Mouse (Mus musculus) left cerebral cortex, adult 18-20 months (tissue): ENCODE measurements at regions not wholly inside any gene's neighbourhood (a gene's known extent, or its start where the extent isn't known, plus 50 kb on each side); places are given as distances from the start of the nearest gene placed in this dataset.

ENCODE experiments used
- DNase-seq, 2 experiments: peaks; one replicate each; pipeline ENCODE4 v3.0.0; 2021 to 2022; ENCODE audit warnings: low spot score in 2 of 2, mixed read lengths in 1 of 2

DNA sequence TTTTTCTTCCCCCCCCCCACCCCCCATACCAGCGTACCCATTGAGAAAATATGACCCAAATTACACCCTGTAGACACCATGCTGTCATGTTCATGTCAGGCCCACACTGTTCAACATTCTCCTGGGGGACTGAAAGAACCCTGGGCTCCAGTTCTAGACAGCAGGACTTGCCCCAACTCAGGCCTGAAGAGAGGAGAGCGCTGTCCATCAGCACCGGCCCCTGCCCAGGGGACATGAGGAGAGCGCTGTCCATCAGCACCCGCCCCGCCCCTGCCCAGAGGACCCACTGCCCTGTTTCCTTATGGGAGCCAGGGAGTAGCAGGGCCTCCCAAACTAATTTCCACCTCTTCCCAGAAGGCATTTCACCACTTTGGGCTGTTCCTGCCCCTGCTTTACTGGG lies 241.7 kb upstream of the Cdh4 start:
- no peak for DNase-seq

DNA sequence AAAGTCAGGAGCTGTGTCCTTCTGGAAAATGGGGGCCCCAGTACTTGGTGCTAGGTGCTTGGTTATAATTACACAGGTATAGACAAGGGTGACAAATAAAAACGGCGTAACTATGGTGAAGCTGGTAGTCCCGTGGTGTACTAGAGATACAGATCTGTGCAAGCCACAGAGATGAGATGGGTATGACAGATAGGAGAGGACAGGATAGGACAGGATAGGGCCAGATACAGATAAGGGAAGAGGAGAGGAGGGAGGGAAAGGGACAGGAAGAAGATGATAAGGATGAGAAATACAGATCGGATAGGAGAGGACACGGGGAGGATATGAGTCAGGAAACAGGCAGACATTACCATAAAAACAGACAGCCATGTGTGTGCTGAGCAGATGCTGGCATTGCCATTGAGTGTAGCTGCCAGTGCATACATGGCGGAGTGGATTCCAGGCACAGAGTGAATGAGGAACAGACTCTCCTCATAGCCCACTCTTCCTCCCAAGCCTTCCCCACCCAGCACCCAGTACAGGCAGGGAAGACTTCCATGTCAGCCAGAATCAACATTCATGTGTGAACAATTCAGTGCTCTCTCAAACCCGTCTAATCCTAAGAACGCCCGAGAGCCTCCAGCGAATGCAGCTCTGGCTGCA lies 231.9 kb upstream of the Cdh4 start:
- DNase-seq, result no peak

DNA sequence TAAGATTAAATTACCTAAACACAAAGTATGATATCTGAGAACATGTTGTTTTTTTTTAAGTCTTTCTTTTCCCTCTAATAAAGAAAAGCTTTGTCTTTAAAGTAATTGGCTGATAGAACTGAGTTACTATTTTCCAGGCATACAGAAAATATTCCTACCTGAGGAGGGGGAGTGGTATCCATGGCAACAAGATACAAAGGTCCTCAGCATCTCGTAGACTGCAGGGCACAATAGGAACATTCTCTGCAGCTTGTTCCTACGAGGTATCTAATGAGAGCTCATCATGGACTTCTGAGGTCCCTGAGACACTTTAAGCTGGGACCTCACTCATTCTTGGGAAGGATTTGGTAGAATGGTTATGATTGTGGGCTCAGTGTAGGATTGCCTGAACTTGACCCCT lies 225.5 kb upstream of the Cdh4 start:
- DNase-seq, result no peak

DNA sequence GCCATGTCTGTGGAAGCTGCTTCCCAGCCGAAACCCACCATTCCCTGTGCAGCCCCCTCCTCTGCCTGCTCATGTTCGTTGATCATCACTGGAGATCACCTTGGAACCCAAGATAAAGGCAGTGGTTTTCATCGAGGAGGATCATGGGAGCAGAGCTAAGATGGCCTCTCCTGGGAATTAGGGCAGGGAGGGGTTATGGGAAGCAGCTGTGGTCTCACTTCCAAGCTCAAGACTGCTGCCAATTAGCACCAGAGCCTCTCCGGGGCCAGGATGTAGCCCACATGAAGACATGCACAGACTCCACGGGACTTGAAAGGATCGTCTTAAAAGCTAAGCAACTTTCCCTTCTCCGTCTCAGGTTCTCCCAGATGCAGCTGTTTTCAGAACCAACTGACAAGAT lies 214.1 kb upstream of the Cdh4 start:
- DNase-seq, result no peak

DNA sequence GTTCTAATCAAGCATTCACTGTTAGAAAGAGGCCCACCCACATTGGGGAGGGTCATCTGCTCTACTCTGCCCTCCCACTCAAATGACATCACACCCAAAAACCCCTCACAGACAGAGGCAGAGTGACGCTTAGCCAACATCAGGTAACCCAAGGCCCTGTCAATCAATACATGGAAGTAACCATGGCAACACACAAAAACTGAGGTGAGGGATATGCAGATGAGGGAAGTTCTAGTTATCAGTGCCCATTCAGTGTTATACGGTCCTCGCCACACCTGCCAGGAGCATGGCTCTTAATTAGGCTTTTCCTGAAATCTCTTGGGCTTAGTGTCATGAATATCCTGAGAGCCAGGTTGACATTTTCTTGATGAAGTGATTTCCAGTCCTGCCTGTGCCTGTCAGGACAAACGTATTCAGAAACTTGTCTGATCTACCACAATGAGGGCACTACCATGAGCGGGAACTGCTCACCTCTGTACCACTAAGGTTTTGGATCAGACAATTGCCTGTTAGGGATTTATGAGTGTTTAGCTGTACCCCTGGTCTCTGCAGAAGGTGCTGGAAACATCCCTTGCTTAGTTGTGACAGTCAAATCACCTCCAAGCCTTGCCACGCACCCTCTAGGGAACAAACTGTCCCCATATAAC lies 210.4 kb upstream of the Cdh4 start:
- no peak for DNase-seq

DNA sequence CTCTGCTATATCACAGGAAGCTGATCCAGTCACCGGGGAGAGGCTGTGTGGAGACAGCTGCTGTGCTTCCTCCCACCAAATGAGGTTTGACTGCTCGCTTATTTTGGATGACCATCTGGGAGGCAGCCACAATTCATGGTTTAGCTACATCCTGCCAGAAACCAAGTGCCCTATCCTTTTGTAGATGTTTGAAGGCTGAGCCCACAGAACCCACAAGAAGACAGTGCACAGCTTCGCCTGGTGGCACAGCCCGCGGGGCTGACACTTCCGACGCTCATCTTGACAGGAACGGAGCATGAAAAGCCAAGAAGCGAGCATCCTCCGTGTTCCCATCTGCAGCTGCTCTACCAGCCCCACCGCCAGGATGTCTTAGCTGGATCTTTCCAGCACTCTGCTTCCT lies 204.1 kb upstream of the Cdh4 start:
- peak; percentile 39 to 71 for DNase-seq

DNA sequence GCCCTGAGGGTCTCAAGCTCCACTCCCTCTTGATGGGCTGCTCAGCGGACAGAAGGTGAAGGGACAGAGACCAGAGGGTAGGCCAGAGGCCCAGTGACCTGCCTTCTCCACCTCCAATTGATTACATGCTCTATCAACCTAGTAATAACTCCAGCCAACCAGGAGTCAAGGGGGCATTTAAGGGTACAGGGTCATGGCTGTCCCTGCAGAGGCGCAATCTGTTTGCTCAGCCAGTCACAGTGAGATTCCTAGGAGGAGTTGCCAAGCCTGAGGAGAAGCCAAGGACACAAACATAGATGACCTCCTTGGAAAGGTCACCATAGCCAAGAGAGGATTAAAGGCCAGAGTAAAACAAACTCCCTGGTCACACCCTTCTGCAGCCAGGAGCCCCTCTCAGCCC lies 181.3 kb upstream of the Cdh4 start:
- no peak for DNase-seq

DNA sequence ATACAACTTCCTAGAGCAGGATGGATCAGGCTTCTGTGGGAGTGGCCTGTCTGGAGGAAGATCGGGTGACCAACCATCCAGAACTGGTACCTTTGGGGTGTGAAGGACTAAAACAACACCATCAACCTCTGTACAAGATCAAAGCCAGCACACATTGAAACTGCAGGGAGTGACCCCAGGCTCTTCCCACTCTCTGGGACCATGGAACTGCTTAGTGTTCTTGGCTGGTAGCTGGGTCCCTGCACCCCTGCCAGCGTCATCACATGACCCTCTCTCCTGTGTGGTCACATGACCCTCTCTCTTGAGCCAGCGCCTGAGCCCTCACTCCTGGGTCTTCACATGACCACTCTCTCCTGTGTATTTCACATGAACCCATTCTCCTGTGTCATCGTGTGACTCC lies 178.3 kb upstream of the Cdh4 start:
- no peak for DNase-seq

DNA sequence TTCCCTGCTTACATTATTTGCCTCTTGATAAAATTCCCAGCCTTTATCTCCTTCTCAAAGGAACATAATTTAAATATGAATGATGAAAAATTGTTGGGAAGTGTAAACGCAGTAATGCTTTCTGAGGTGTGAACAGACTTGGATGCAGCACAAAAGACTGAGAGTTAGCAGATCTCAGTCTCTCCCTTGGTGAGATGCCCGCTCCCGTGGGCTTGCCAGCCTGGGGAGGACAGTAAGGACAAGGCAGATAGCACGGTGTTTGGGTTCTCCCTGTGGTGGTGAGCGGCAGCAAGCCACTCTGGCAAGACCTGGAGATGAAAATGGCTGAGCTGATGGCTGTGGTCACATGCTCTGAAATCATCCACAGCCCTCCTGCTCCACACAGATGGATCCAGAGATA lies 176.8 kb upstream of the Cdh4 start:
- peak in 1 of 2 experiments; percentile 11 for DNase-seq

DNA sequence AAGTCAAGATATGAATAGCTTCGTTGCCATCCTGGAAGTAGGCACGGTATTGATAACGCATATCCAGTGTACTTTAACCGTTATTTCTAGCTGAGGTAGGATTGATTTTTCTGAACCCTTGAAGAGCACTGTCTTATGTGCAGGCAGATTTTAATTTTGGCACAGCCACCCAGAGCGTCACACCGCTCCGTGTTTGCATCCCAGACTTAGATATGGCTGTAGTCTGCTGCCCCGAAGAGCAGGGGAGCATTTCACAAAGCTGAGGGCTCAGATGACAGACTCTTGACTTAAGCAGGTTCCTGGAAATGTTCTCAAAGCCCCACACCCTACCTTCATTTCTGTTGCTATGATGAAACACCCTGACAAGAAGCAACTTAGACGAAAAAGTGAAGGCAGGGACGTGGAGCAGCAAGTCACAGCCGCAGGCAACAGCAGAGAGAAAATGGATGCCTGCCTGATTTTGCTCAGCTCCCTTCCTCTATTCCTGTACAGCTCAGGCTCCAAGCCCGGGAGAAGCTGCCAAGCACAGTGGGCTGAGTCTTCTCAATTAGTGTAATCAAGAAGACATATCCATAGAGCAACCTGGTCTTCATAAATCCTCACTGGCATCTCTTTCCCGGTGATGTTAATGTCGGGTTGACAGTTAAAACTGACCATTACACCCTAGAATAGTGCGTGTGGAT lies 164.9 kb upstream of the Cdh4 start:
- DNase-seq, result no peak

DNA sequence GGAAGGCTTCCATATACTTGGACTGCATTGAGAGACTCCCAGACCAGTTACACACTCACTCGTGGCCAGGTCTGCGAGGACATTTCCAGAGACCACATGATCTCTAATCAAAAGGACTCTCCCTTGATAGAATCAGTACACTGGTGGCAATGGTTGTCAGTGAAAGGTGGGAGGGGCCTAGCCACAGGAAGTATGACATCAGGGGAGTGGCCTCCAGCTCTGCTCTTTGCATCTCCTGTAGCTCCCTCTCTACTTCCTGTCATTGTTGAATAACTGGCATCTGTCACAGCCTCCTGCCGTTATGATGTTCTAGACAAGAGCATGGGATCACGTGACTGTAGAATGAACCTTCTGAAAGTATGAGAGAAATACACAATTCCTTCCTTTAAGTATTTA lies 164.3 kb upstream of the Cdh4 start:
- DNase-seq, result no peak

DNA sequence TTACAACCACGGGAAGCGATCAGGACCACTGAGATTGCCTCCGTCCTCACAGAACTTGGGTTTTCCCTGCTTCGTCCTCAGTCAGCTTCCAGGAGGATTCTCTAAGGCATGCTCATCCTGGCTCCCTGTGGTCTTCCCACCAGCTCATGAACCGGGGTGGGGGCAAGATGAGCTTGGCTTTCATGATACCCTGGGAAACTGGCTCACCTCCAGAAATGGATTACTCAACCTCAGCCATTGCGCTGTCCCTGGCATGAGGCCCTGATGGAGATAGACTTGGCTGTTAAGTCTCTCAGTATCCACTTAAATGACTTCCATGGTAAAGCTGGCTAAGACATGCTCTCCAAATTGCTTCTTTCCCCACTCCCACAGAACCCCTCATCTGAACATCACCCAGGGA lies 160.0 kb upstream of the Cdh4 start:
- no peak for DNase-seq

DNA sequence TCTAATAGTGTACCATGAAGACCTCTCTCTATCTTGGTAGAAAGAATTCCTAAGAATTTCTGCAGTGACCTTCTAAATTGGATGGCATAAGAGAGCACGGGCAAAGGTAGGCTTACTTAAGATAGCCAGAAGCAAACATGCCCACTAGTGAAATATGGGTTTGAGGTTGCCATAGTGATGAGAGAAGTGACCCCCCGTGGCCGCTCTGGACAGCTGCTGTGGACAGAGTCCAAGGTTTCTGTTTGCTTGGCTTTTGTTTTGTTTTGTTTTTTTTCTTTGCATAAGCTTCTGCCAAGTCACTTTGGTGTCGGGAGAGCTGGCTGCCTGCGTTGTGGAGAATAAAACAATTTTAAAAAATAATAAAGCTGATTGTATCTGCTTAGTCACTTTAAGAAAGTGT lies 151.8 kb upstream of the Cdh4 start:
- DNase-seq, result no peak

DNA sequence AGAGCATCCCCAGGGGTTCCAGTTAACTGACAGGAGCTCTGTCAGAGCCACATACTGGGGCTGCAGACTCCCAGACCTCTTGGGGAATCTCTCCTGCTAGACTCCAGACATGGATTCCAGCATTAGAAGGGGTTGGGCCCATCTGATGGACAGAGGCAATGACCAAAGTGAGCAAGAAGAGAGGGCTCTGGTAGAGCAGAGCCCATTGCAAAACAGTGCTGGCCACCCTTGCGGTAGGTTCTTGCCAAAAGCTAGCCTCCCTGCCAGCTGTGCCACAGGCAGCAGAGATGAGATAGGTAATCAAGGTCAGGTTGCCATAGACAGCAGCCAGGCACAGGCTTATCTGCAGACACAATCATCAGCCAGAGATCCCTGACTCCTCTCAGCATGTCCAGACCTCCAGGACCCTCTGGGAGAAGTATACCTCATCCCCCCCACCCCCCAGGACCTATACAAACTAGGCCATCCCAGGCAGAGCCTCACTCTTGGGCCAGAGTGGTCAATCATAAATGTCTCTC lies 151.1 kb upstream of the Cdh4 start:
- DNase-seq, result no peak

DNA sequence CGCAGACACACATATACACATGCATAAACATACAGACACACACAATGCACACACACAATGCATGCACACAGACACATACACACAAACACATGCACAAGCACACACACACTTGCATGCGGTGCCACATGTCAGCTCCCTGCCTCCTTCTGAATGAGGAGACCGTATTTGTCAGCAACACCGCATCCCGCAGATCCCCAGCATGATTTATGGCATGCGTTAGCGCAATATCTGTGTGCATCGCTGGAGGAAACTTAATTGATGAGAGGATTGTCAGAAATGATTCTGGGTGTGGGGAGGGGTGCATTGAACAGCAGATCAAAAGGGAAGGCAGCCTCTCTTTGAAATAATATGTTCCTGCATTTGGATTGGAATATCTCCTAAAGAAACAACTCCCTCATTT lies 150.3 kb upstream of the Cdh4 start:
- no peak for DNase-seq

DNA sequence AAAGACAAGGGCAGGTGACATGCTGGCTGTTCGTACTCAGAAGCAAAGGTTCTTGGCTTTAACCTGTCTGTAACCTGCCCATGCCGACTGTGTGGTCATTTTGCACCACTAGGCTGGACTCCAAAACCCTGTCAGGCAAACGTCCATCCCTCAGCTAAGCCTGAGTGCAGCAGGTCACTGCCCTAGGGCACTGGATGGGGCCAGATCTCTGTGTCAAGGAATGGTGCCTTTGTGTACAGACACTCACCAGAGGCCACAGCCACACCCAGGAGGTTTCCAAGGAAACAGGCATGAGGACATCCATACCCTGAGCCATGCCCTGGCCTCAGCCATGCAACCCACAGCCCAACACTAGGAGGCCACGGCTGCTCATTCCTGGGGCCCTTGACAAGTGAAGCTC lies 149.7 kb upstream of the Cdh4 start:
- DNase-seq, result no peak

DNA sequence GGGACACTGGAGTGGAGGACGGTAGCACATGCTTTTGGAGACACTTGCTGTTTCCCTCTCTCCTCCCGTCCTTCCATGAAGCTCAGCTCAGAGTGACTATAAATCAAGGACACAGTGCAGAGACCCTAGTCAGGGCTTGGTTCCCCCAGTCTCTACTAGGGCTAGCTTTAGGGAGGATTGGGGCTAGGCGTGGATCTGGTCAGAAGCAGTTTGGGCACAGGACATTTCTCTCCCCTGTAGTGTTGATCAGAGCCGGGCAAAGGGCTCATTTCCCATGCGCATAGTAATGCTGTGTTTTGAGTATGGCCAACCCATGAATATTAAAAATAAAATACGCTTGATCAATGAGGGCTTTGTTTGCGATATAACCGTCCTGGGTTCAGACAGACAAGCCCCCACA lies 149.1 kb upstream of the Cdh4 start:
- no peak for DNase-seq

DNA sequence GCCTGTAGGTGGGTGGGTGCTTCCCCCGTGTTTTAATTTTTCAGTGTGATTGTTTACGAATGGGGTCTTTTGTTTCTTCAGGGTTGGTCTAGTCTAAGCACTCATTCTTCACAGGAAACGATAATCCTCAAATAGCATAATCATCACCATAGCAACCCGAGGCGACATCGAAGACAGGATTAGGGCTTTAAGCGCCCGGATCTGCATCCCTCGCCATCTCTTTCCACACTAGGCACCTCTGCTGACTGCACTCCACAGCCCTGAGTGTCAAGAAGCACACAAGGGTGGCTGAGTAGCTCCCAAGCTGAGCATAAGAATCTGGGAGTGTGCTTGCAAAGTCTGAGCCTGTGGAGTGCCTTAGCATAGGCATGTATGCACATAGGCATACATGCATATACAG lies 145.2 kb upstream of the Cdh4 start:
- no peak for DNase-seq

DNA sequence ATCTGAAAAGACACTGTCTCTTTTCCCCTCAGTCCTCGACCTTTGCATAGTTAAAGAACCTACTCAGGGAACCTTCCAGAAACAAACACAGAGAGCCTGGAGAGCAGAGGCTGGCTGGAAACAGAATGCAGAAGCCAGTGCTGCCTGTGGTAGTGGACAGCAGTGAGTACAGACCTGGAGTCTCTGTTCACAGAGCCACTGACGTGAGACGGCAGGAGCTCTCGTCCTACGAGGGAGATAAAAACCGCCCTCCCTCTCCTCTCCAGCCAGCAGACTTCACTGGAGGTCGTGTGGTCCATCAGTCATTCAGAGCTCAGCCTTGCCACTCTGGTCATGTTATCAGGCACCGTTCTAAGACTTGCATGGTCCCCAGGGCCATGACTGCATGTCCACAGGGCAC lies 138.5 kb upstream of the Cdh4 start:
- no peak for DNase-seq

DNA sequence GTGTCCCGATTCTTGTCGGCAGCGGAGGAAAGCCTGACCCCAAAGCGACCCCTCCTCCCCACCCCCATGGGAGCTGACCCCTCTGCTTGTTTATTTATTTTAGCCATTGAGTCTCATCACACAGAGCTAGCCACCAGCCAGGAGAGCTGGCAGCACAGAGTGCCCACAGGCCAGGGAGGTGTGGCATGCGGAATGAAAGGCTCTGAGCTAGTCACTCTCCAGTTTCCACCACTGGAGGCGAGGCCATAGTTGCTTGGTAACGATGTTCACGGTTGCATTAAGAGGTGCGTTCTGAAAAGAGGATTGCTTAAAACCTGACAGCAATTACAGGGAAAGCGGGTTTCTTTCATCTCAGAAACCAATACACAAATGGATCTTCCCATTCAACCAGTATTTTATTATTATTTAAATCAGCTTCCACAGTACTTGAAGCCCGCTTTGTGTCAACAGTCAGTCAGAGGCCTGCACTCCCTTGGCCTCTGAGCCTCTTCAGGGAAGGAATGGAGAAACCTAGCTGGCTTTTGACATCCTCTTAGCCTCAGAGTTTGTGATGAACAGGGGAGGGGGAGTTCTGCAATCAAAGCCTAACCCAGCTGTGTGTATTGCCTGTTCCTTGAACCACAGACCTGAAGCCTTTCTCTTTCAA lies 134.8 kb upstream of the Cdh4 start:
- DNase-seq, result peak; percentile 5 to 24

DNA sequence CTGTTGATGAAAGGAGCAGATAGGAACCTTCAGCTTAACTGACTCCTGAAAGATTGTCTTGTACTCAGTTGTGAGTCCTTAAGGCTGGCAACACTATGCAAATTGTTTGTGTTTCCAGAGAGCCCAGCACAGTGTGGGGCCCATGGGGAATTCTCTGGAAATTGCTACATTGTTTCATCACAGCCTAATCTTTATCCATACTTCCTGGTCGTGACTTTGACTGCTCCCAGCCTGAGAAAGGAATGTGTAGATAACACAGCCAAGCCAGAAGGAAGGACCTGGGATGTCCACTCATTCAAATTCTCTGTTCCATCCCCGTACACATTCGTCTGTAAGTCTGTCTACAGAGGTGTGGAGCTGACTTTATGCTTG lies 134.3 kb upstream of the Cdh4 start:
- no peak for DNase-seq

DNA sequence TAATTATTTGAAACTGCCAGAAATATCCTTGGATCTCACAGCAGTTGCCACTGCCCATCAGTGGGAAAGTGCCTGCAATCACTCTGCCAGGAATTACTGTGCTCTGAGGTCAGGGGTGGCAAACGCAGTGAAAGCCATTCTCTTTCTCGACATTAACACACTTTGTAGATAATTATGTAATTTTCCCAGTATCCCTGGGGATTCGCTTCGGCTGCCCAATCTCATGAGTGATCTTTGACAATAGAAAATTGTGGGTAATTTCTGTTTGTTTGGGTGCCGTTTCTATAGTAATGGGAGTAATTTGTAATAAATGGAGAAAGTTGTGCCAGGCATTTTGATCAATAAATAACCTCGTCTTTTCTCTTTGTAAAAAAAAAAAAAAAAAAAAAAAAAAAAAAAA lies 124.2 kb upstream of the Cdh4 start:
- DNase-seq, result no peak
